Mouse (Mus musculus): Measurements from ENCODE around the gene Gm21887. TPM values are rescaled to one million over a fixed set of nuclear protein-coding genes. Genes with fewer than 3 reads are reported as not detected.
A peak's percentile ranks its signal among the peaks of the same experiment; 100 is the strongest.
"Not testable (repeated sequence)": the region's sequence is repeated elsewhere in the genome, so short reads cannot be mapped to it uniquely, and the experiment has no call there.

Gm21887 gene
- polyA plus RNA-seq, 1 experiment = 528 TPM

DNA sequence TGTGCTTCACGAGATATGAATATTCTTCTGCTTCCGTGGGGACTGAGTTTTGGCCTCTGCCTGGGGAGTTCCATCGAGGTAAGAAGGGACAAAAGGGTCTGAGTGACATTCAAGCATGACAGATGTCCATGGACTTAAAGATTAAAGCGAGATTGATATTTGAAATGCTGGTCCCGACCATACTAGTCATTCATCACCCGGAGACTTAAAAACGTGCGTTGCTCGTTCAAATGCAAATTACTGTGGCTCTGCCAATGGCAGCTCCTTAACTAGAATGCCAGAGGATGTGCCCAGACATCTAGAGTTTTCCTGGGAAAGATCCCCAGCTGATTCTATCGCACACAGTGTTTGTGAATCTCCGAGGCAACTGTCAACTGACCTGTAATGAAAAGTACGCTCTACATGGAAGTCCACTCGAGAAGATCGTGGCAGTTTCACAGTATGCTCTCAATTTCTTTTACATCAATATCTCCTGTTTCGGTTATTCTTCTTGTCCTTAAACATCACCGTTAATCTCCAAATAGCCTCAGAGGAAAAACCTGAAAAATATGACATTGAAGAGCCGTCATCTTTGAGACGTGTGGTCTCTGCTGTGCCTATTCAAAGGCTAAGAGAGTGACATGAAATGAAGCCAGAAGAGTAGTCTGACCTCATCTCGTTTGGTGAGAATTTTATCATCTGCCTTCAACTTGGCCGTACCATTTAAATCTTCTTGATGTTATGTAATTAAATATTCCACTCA is 29.8 kb upstream of the Gm21887 start:
- peak; percentile 29 for DNase-seq
- WGBS = 70% methylated on average over 20 of the region's 20 CpGs
- not testable (repeated sequence) for H3K4me1 ChIP-seq (ENCODE audit: control insufficient read depth, insufficient read depth, low read length); H3K4me3 ChIP-seq (replicated peaks; ENCODE audit: extremely low read depth, low read depth, low read length)

DNA sequence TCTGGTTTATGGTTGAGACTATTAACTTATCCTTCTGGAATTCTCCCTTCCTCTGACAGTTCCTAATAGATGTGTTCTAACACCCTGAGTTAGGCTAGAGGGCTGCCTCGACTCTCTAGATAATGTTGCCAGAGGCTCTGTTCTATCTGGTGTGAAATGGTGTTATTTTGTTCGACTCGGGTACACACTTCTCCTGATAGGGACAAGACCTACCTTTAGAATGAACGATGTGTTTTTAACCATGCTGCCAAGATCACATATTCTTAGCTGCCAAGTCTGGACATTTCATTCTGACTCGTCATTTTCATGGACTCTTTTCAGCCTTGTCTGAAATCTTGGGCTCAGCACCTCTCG is 29.3 kb upstream of the Gm21887 start:
- 59% methylated on average over 6 of the region's 6 CpGs for WGBS

GRCm38 (mm10) chrX:169980809-169981289 is 28.6 kb upstream of the Gm21887 start:
- Histone ChIP-seq H3K4me1 (ENCODE audit: control insufficient read depth, insufficient read depth, low read length) (no peaks in the 10 kb centered on the region), H3K4me3 (replicated peaks; ENCODE audit: extremely low read depth, low read depth, low read length) (no peak overlapping the region)
- DNase-seq = peak; percentile 50
- TF ChIP-seq POLR2A (IDR thresholded peaks at IDR 0.05; ENCODE audit: borderline replicate concordance, extremely low read depth, low read depth, low read length) = no peak
- no peak for TF ChIP-seq CTCF (IDR thresholded peaks at IDR 0.05; ENCODE audit: insufficient read depth, low read length)
- WGBS = 58% methylated on average over 12 of the region's 12 CpGs

More for the DNA sequence above, 29.3 kb upstream of the Gm21887 start:
- DNase-seq; H3K4me3 ChIP-seq (replicated peaks; ENCODE audit: extremely low read depth, low read depth, low read length); H3K4me1 ChIP-seq (ENCODE audit: control insufficient read depth, insufficient read depth, low read length): not testable (repeated sequence)

DNA sequence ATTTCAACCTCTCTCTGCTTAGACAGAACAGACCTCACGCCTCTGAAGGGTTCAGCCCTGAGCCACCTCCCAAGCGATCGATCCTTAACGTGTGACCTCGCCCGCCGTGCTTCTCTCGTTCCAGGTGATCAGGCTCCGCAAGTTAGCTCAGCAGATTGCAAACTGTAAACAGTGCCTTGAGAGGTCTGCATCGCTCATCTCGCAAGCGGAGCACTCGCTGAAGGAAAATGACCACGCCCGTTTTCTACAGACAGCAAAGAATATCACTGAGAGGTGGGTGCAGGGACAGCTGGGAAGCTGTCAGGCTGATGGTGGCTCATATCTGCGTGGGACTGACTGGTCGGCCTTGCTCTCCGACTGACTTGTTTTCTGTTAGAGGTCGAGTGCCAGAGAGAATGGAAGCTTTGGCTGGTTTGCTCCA is 27.7 kb upstream of the Gm21887 start:
- not testable (repeated sequence) for H3K4me1 ChIP-seq (ENCODE audit: control insufficient read depth, insufficient read depth, low read length); H3K4me3 ChIP-seq (replicated peaks; ENCODE audit: extremely low read depth, low read depth, low read length)
- DNase-seq = peak; percentile 27
- WGBS = 72% methylated on average over 19 of the region's 19 CpGs

- WGBS = 84% methylated on average over 23 of the region's 23 CpGs
- not testable (repeated sequence) for DNase-seq; H3K4me3 ChIP-seq (replicated peaks; ENCODE audit: extremely low read depth, low read depth, low read length); H3K4me1 ChIP-seq (ENCODE audit: control insufficient read depth, insufficient read depth, low read length)
Measured at GRCm38 (mm10) chrX:169982606-169983400, 26.7 kb upstream of the Gm21887 start.

DNA sequence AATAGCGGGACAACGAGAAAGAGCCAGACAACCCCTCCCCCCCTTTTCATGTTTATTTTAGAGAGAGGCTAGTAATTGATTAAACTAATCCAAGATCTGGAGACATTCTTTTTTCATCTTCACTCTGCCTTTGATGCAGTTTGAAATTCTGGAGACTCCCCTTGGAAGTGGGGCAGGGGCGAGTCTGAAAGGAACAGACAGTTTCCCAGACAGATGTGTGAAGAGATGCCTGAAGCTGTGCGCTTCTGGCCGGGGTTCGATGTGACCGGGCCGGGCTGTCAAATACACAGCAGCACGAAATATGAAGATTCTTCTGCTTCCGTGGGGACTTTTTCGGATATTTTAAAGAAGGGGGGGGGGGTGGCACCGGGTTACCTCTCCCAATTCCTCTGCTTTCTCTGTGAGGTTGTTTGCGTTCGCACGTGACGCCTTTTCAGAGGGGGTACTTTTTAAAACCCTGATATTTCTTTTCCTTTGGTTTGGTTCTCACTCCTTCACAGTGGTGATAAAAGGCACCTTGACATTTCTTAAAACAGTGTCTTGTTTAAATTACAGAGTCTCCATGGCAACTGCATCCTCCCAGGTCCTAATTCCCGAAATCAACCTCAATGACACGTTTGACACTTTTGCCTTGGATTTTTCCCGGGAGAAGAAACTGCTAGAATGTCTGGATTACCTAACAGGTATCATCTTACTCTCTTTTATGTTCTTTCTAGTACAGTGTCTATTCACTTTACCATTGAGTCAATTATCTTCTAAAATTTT is 25.9 kb upstream of the Gm21887 start:
- H3K4me1 ChIP-seq (ENCODE audit: control insufficient read depth, insufficient read depth, low read length); H3K4me3 ChIP-seq (replicated peaks; ENCODE audit: extremely low read depth, low read depth, low read length); DNase-seq: not testable (repeated sequence)
- 78% methylated on average over 19 of the region's 19 CpGs for WGBS

- WGBS = 87% methylated on average over 7 of the region's 7 CpGs
- not testable (repeated sequence) for H3K4me1 ChIP-seq (ENCODE audit: control insufficient read depth, insufficient read depth, low read length); H3K4me3 ChIP-seq (replicated peaks; ENCODE audit: extremely low read depth, low read depth, low read length); DNase-seq
Measured at GRCm38 (mm10) chrX:169984331-169984730, 25.1 kb upstream of the Gm21887 start.

DNA sequence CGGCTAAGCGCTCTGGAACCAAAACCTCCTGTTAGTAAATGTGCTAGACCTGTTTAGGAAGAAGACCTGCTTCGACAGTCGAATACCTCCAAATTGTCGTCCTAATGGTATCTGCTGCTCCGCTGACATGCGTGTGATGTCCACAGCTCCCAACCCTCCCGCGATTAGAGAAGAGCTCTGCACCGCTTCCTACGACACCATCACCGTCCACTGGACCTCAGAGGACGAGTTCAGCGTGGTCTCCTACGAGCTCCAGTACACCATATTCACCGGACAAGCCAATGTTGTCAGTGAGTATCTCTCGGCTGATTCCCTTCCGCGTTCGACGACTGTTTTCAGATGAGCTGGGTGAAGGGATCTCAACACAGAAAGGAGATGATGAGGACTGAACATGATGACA is 24.6 kb upstream of the Gm21887 start:
- not testable (repeated sequence) for H3K4me3 ChIP-seq (replicated peaks; ENCODE audit: extremely low read depth, low read depth, low read length); H3K4me1 ChIP-seq (ENCODE audit: control insufficient read depth, insufficient read depth, low read length)
- peak; percentile 24 for DNase-seq
- 85% methylated on average over 21 of the region's 21 CpGs for WGBS

- not testable (repeated sequence) for H3K4me3 ChIP-seq (replicated peaks; ENCODE audit: extremely low read depth, low read depth, low read length); H3K4me1 ChIP-seq (ENCODE audit: control insufficient read depth, insufficient read depth, low read length)
- DNase-seq = peak; percentile 34
- WGBS = 83% methylated on average over 18 of the region's 18 CpGs
Measured at GRCm38 (mm10) chrX:169985796-169986195, 23.7 kb upstream of the Gm21887 start.

DNA sequence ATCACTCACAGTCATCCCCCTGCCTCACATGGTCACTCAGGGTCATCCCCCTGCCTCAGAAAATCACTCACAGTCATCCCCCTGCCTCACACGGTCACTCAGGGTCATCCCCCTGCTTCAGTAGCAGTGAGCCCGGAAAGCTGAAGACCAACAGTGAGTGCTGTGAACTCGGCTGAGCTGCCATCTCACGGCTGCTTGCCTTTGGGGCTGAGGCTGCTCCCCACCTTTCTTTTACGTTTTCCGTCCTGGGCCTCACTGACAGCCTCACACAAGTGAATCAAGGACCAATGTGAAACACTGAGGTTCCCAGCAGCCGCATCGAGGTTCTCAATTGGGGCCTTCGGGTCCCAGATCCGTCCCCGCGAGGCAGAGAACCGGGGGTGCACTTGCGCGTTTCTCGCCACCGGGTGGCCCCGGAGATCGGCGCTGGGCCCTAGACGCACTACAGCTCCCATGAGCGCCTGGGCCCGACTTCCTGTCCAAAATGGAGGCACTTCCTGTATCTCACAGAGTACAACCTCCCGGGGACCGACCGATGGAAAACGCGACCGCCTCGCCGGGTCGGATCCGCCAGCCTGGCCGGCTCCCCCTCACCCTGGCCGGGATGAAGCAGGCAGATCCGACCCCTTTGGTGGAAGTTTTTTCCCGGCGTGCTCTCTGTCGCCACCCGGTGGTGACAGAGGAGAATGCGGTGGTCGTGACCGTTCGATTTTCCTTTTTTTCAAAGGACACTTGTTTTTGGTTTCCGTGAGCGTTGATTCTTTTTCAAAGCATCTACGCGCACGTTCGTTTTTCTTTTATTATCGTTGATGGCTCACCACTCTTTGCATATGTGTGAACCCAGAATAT is 22.7 kb upstream of the Gm21887 start:
- not testable (repeated sequence) for H3K4me1 ChIP-seq (ENCODE audit: control insufficient read depth, insufficient read depth, low read length)
- 35% methylated on average over 51 of the region's 51 CpGs for WGBS
- peak overlapping the region; percentile 57 for H3K4me3 ChIP-seq (replicated peaks; ENCODE audit: extremely low read depth, low read depth, low read length)
- DNase-seq = peak; percentile 82

DNA sequence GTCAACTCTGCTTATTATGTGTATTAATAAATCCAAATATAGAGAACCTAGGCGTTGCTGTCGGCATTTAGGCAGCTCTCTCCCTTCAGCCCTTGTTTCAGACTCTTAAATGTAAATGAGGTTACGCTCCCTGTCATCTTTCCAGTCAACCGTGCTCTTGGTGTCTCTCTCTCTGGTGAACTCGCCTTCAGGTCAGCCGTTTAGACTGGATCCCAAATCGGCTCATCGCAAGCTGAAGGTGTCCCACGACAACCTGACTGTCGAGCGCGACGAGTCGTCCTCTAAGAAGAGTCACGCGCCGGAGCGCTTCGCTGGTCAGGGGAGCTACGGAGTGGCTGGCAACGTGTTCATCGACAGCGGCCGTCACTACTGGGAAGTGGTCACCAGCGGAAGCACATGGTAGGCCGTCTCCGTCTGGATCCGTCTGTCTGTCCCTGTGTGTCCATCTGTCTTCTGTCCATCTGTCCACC is 22.1 kb upstream of the Gm21887 start:
- 83% methylated on average over 28 of the region's 28 CpGs for WGBS
- peak; percentile 46 for DNase-seq
- H3K4me1 ChIP-seq (ENCODE audit: control insufficient read depth, insufficient read depth, low read length); H3K4me3 ChIP-seq (replicated peaks; ENCODE audit: extremely low read depth, low read depth, low read length): not testable (repeated sequence)

DNA sequence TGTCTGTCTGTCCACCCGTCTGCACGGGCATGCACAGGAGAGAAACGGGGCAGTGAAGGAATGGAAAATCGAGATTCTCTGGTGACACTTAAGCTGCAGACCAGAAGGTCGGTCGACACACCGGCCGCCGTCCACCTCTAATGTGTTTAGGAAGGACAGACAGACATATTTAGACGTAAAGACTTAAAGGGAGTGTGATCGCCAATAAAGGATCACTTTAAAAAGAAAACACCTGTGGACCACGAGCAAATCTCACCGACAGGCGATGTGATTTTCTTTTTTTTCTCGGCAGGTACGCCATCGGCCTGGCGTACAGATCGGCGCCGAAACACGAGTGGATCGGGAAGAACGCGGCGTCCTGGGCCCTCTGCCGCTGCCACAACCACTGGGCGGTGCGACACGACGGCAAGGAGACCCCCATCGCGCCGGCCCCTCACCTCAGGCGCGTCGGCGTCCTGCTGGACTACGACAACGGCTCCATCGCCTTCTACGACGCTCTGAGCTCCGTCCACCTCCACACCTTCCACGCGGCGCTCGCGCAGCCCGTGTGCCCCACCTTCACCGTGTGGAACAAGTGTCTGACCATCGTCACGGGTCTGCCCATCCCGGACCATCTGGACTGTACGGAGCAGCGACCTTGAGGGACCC is 20.8 kb upstream of the Gm21887 start:
- WGBS = 91% methylated on average over 56 of the region's 56 CpGs
- H3K4me3 ChIP-seq (replicated peaks; ENCODE audit: extremely low read depth, low read depth, low read length) = not testable (repeated sequence)

GRCm38 (mm10) chrX:169989219-169989595 is 20.3 kb upstream of the Gm21887 start:
- not testable (repeated sequence) for H3K4me3 ChIP-seq (replicated peaks; ENCODE audit: extremely low read depth, low read depth, low read length); DNase-seq; H3K4me1 ChIP-seq (ENCODE audit: control insufficient read depth, insufficient read depth, low read length)
- 90% methylated on average over 8 of the region's 8 CpGs for WGBS

More for the DNA sequence above, 20.8 kb upstream of the Gm21887 start:
- DNase-seq = peak; percentile 34
- H3K4me1 ChIP-seq (ENCODE audit: control insufficient read depth, insufficient read depth, low read length) = not testable (repeated sequence)
